Mouse (Mus musculus): Measurements from ENCODE around the gene Cdca7. TPM values are rescaled to one million over a fixed set of nuclear protein-coding genes. Genes with fewer than 3 reads are reported as not detected.

Cdca7 gene
- polyA plus RNA-seq, 1 experiment from 2014 or later, result 17.1 TPM

DNA sequence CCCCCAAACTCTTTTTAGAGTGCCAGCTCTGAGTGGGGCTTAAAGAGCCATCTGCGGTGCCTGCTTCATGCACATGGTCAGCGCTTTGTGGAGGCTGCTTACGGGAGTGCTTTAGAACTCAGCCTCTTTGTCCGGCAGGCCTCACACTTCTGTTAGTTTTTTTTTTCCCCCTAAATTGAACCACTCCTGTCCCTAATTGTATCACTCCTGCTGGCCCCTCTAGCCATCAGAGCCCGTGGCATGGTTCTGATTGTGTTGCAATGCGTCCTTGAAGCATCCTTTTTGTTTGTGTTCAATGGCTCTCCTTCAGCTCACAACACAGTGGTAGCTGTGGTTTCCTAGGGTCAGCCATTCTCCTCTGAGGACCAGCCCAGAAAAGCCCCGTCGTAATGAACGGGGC lies 27.7 kb downstream of the Cdca7 start:
- H3K27me3 ChIP-seq (ENCODE audit: control insufficient read depth, insufficient read depth, low read length), result peaks cover 16% of the 10 kb centered on the region
- H3K36me3 ChIP-seq (replicated peaks; ENCODE audit: control insufficient read depth, insufficient read depth), result no peaks in the 10 kb centered on the region
- H3K4me1 ChIP-seq (replicated peaks; ENCODE audit: control insufficient read depth, insufficient read depth, low read length), result peaks cover 14% of the 10 kb centered on the region; the same call in 1 of the 2 replicates
- no peak overlapping the region for H3K4me3 ChIP-seq (replicated peaks; ENCODE audit: low read length)
- no peak overlapping the region for H3K9ac ChIP-seq
- no peak overlapping the region for H3K4me2 ChIP-seq (replicated peaks)
- WGBS, result 22% methylated on average over 9 of the region's 9 CpGs
- H3K27ac ChIP-seq, result no peak overlapping the region
- no peak for ATAC-seq (ENCODE audit: low FRiP score)
- no peaks in the 10 kb centered on the region for H3K9me3 ChIP-seq (ENCODE audit: control insufficient read depth, low read length)
- DNase-seq (ENCODE audit: low spot score), result no peak

DNA sequence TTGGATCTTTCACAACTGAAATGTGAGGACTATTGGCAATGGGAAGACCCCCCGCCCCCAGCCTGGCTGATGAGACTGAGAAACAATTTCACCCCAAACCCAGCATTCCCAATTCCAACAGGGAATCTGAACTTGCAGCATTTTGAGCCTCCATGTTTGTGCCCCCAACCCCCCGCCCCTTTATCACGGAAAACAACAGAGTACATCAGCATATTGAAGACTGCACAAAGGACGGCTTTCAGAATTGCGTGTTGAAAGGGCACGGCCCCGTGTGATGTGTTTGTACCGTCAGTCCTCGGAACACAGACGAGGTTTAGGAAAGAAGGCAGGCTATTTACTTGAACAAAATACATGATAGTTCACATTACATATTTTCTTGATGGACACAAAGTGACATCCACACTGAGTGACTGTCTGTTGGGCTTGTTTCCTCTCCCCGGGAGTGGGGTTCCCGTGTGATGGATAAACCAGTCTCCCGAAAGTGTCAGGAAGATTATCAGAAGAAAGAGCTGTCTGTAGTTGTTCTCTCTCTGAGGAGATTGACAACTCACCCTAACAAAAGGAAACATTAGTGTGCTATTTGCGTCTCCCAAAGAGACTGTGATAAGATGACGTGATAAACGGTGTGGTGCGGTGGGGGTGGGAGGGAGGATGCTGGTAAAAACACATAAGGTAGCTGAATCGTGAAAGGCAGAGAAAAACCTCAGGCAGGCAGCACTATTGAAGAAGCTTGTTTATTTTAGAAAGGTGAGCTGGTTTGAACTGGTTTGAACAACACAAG lies 32.1 kb downstream of the Cdca7 start:
- no peaks in the 10 kb centered on the region for H3K9me3 ChIP-seq (ENCODE audit: control insufficient read depth, low read length)
- H3K4me3 ChIP-seq (replicated peaks; ENCODE audit: low read length), result no peak overlapping the region
- H3K27ac ChIP-seq, result no peak overlapping the region
- WGBS, result 27% methylated on average over 18 of the region's 18 CpGs
- peak overlapping the region; percentile 28 for H3K4me2 ChIP-seq (replicated peaks)
- DNase-seq (ENCODE audit: low spot score) (no peak), ATAC-seq (ENCODE audit: low FRiP score) (no peak)
- H3K27me3 ChIP-seq (ENCODE audit: control insufficient read depth, insufficient read depth, low read length), result peaks cover 7% of the 10 kb centered on the region; the same call in 1 of the 2 replicates
- no peaks in the 10 kb centered on the region for H3K36me3 ChIP-seq (replicated peaks; ENCODE audit: control insufficient read depth, insufficient read depth)
- H3K4me1 ChIP-seq (replicated peaks; ENCODE audit: control insufficient read depth, insufficient read depth, low read length), result no peaks in the 10 kb centered on the region
- 0 out of 2 replicates have a peak overlapping the region, but pooled peaks have one; percentile 28 for H3K9ac ChIP-seq

DNA sequence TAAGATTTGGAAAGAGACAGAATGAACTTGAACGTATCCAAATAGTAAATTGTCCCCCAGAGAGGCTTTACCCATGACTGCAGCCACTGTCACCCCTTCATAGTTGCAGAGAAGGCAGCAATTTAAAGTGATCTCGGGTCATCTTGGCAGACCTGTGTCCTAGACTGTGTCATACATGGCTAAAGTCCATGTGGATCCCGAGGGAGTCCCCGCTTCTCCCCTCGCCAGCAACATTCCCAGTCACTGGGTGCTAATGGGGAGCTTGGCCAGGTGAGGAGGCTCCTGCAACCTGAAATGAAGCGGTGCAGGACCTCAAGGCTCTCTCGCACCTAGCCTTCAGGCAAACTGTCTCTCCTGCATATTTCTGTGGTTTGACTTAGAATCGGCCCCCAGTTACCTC lies 32.9 kb downstream of the Cdca7 start:
- no peaks in the 10 kb centered on the region for H3K36me3 ChIP-seq (replicated peaks; ENCODE audit: control insufficient read depth, insufficient read depth)
- H3K4me1 ChIP-seq (replicated peaks; ENCODE audit: control insufficient read depth, insufficient read depth, low read length), result no peaks in the 10 kb centered on the region
- DNase-seq (ENCODE audit: low spot score), result no peak
- H3K9ac ChIP-seq, result no peak overlapping the region
- no peak for ATAC-seq (ENCODE audit: low FRiP score)
- H3K27me3 ChIP-seq (ENCODE audit: control insufficient read depth, insufficient read depth, low read length), result 0 out of 2 replicates have a peak, but pooled peaks cover 7% of the 10 kb centered on the region
- H3K4me3 ChIP-seq (replicated peaks; ENCODE audit: low read length), result no peak overlapping the region
- no peak overlapping the region for H3K4me2 ChIP-seq (replicated peaks)
- no peaks in the 10 kb centered on the region for H3K9me3 ChIP-seq (ENCODE audit: control insufficient read depth, low read length)
- H3K27ac ChIP-seq, result no peak overlapping the region
- WGBS, result 90% methylated on average over 8 of the region's 8 CpGs

DNA sequence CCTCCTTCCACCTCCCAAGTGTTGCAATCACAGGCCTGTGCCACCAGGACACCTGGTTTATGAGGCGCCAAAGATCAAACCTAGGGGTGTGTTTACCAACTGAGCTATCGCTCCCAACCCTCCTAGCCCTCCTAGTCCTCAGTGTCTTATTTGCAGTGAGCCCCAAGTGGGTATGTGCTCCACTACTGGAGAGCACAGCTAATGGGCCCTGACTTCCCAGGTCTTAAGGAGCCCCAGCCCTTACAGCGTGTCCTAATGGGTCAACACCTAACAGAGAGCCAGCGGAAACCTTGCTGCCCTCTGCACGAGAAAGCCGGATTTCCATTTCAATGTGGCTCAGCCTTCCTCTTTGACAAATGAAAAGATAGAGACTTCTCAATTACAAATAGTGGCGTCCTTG lies 39.6 kb downstream of the Cdca7 start:
- no peak for ATAC-seq (ENCODE audit: low FRiP score)
- Histone ChIP-seq H3K9ac (no peak overlapping the region), H3K4me2 (replicated peaks) (no peak overlapping the region), H3K9me3 (ENCODE audit: control insufficient read depth, low read length) (no peaks in the 10 kb centered on the region), H3K27me3 (ENCODE audit: control insufficient read depth, insufficient read depth, low read length) (peaks cover 17% of the 10 kb centered on the region), H3K4me1 (replicated peaks; ENCODE audit: control insufficient read depth, insufficient read depth, low read length) (no peaks in the 10 kb centered on the region; the same call in 1 of the 2 replicates), H3K4me3 (replicated peaks; ENCODE audit: low read length) (no peak overlapping the region), H3K27ac (no peak overlapping the region), H3K36me3 (replicated peaks; ENCODE audit: control insufficient read depth, insufficient read depth) (no peaks in the 10 kb centered on the region)
- DNase-seq (ENCODE audit: low spot score), result no peak
- 27% methylated on average over 7 of the region's 7 CpGs for WGBS

DNA sequence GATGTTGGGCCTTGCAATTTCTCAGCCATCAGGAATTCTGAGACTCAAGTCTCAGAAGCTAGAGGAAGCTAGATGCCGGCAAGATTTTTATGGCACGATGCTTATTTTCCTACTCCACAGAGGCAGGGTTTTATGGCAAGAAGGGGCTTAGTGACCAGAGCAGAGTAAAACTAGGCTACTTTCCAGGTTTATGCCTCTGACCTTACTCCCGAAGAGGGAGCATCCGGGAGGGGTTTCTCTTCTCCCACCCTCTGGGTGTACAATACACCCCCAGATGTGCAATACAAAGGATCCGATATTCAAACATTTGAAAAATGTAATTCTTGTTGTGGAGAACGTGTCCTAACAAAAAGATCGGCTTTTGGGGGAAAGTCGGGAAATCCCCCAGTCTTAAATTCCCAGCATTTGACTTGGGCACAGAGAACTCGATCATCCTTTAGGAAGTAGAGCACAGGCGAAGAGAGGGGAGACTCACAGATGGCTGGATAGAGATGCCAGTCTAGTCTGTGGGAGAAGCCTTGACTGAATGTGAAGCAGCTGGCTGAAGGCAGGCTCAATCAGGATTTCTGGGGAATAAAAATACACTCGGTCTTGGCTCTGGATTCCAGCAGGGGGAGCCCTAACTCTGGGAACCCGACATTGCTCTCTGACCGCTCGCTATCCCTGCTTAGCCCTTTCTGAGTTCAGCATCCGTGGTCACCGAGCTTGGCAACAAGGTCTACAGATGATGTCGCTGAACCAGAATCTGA lies 40.2 kb downstream of the Cdca7 start:
- no peaks in the 10 kb centered on the region for H3K9me3 ChIP-seq (ENCODE audit: control insufficient read depth, low read length)
- no peak overlapping the region for H3K27ac ChIP-seq
- peak; percentile 80 for ATAC-seq (ENCODE audit: low FRiP score)
- no peaks in the 10 kb centered on the region for H3K36me3 ChIP-seq (replicated peaks; ENCODE audit: control insufficient read depth, insufficient read depth)
- 16% methylated on average over 17 of the region's 17 CpGs for WGBS
- no peak overlapping the region for H3K4me3 ChIP-seq (replicated peaks; ENCODE audit: low read length)
- peaks cover 17% of the 10 kb centered on the region for H3K27me3 ChIP-seq (ENCODE audit: control insufficient read depth, insufficient read depth, low read length)
- DNase-seq (ENCODE audit: low spot score), result peak; percentile 93
- H3K9ac ChIP-seq, result no peak overlapping the region; the same call in 1 of the 2 replicates
- H3K4me1 ChIP-seq (replicated peaks; ENCODE audit: control insufficient read depth, insufficient read depth, low read length), result no peaks in the 10 kb centered on the region; the same call in 1 of the 2 replicates
- H3K4me2 ChIP-seq (replicated peaks), result peak overlapping the region; percentile 30

DNA sequence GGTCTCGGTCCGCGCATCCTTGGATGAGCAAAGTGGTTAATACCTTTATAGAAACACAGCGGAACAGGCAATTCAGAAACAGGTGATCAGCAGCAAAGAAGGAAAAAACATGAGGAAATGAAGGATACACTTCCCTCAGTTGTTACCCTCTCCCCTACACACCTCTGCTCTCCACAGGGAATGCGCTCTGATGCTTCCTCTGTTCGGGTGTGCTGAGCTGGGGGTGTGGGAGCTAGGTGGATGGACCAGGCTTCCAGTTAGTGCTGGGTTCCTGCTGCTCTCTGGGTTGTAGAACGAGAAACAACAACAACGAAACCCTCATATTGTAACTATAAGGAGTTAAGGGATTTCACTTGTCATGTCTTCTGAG lies 40.7 kb downstream of the Cdca7 start:
- WGBS, result 27% methylated on average over 8 of the region's 8 CpGs
- peaks cover 17% of the 10 kb centered on the region for H3K27me3 ChIP-seq (ENCODE audit: control insufficient read depth, insufficient read depth, low read length)
- no peak overlapping the region for H3K9ac ChIP-seq

DNA sequence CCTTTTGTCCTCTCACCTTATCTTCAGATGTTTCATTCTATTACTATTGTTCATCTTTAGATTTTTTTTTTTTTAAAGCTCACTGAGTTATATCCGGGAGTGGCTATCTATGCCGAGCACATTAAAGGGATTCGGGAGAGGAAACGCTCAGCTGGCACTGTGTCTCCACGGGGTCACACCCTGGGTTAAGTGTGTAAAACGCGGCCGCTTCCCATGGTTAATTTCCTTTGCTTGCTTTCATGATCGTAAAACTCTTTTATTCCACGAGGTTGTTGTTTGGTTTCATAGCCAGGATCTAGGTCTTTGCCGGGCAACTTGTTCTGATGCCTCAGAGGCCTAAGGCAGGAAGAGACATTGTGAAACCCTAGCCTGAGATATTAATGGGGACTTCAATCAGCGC lies 48.1 kb downstream of the Cdca7 start:
- no peaks in the 10 kb centered on the region for H3K9me3 ChIP-seq (ENCODE audit: control insufficient read depth, low read length)
- no peak overlapping the region for H3K27ac ChIP-seq
- no peak overlapping the region for H3K4me3 ChIP-seq (replicated peaks; ENCODE audit: low read length)
- no peaks in the 10 kb centered on the region for H3K4me1 ChIP-seq (replicated peaks; ENCODE audit: control insufficient read depth, insufficient read depth, low read length)
- WGBS, result 68% methylated on average over 12 of the region's 12 CpGs
- H3K4me2 ChIP-seq (replicated peaks), result no peak overlapping the region
- no peak for ATAC-seq (ENCODE audit: low FRiP score)
- no peaks in the 10 kb centered on the region for H3K36me3 ChIP-seq (replicated peaks; ENCODE audit: control insufficient read depth, insufficient read depth)
- no peaks in the 10 kb centered on the region for H3K27me3 ChIP-seq (ENCODE audit: control insufficient read depth, insufficient read depth, low read length)
- DNase-seq (ENCODE audit: low spot score), result no peak
- H3K9ac ChIP-seq, result no peak overlapping the region

More for the DNA sequence above, 40.7 kb downstream of the Cdca7 start:
- no peak for DNase-seq (ENCODE audit: low spot score)
- Histone ChIP-seq H3K4me3 (replicated peaks; ENCODE audit: low read length) (no peak overlapping the region), H3K9me3 (ENCODE audit: control insufficient read depth, low read length) (no peaks in the 10 kb centered on the region), H3K4me2 (replicated peaks) (peak overlapping the region; percentile 30), H3K4me1 (replicated peaks; ENCODE audit: control insufficient read depth, insufficient read depth, low read length) (no peaks in the 10 kb centered on the region; the same call in 1 of the 2 replicates), H3K27ac (no peak overlapping the region), H3K36me3 (replicated peaks; ENCODE audit: control insufficient read depth, insufficient read depth) (no peaks in the 10 kb centered on the region)
- no peak; the same call in 1 of the 2 replicates for ATAC-seq (ENCODE audit: low FRiP score)

DNA sequence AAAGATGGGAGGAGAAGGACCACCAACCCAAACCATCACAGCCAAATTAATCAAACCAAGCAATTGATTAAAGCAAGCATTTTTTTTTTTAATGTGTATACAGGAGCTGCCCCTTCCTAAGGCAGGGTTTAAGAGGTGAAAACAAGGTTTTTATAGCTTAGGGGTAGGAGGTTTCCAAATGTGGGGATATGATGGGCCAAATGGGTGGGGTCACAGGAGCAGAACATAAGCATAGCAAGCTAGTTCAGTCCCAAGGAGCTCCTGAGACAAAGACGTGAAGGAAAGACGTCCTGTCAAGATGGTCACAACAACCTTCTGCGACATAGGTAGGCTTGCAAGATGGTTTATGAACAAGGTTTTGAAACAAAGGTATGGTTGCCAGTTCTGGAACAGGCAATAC lies 49.6 kb downstream of the Cdca7 start:
- WGBS, result 90% methylated on average over 3 of the region's 3 CpGs
- DNase-seq (ENCODE audit: low spot score) (no peak), ATAC-seq (ENCODE audit: low FRiP score) (no peak)
- no peaks in the 10 kb centered on the region for H3K4me1 ChIP-seq (replicated peaks; ENCODE audit: control insufficient read depth, insufficient read depth, low read length)
- H3K27ac ChIP-seq, result no peak overlapping the region
- no peaks in the 10 kb centered on the region for H3K27me3 ChIP-seq (ENCODE audit: control insufficient read depth, insufficient read depth, low read length)
- H3K4me3 ChIP-seq (replicated peaks; ENCODE audit: low read length), result no peak overlapping the region
- no peaks in the 10 kb centered on the region for H3K36me3 ChIP-seq (replicated peaks; ENCODE audit: control insufficient read depth, insufficient read depth)
- no peaks in the 10 kb centered on the region for H3K9me3 ChIP-seq (ENCODE audit: control insufficient read depth, low read length)
- H3K9ac ChIP-seq, result no peak overlapping the region
- no peak overlapping the region for H3K4me2 ChIP-seq (replicated peaks)

DNA sequence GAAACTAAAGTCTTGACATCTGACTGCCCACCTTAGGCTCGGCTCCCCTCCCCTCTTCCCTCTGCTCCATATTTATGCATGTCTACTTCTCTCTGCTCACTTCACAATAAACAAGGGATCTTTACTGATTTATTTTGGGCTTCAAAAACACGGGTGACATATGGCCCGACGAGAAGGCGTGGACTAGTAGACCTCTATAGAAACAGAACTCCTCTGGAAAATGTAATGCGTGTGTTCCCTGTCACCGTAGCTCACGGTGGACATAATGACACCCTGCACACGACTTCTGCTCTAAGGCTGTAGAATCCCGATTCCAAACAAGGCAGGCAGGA lies 53.0 kb downstream of the Cdca7 start:
- Histone ChIP-seq H3K9me3 (ENCODE audit: control insufficient read depth, low read length) (no peaks in the 10 kb centered on the region), H3K36me3 (replicated peaks; ENCODE audit: control insufficient read depth, insufficient read depth) (no peaks in the 10 kb centered on the region), H3K27me3 (ENCODE audit: control insufficient read depth, insufficient read depth, low read length) (0 out of 2 replicates have a peak, but pooled peaks cover 4% of the 10 kb centered on the region), H3K4me1 (replicated peaks; ENCODE audit: control insufficient read depth, insufficient read depth, low read length) (no peaks in the 10 kb centered on the region), H3K4me3 (replicated peaks; ENCODE audit: low read length) (no peak overlapping the region), H3K4me2 (replicated peaks) (peak overlapping the region; percentile 51), H3K9ac (no peak overlapping the region), H3K27ac (0 out of 2 replicates have a peak overlapping the region, but pooled peaks have one; percentile 33)
- no peak for ATAC-seq (ENCODE audit: low FRiP score)
- 27% methylated on average over 10 of the region's 10 CpGs for WGBS
- DNase-seq (ENCODE audit: low spot score), result no peak
